Mouse (Mus musculus): Measurements from ENCODE around the gene 1700013G24Rik.

1700013G24Rik gene

DNA sequence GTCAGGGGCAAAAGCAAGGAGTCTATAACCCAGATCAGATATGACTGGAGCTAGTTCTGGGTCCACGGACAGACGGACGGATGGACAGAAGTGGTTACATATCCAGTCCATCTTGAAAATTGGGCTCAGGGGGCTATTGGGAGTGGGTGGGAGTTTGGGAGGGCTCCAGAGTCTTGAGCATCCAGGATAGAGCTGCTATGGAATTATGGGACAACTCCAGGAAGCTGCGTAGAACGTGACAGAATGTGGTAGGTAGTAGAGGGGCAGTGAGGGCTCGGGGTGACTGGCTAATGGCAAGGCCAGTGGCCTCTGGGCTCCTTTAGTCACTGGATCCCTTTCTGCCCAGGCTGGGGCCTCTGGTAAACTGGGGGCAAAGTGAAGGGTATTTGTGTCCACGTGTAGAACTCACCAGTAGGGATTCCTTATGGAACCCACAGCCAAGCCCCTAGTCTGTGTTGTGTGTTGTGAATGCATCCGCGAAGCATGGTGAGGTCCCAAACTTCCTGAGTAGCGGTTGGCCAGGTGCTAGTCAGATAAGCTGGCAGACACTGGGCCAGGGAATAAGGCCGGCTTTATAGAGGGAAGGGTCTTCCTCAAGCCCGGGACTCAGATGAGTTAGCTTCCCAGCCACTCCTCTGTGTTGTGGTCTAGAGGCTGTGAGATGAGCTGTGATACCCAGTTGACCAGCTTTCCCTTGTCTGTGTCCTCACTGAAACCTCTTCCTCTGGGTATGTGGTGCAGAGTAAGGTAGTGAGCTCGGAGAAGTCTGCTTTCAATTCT, 22.4 kb downstream of the 1700013G24Rik start:
- no peak for DNase-seq (ENCODE audit: low read depth in 1 of 2, low spot score in 2 of 2)

DNA sequence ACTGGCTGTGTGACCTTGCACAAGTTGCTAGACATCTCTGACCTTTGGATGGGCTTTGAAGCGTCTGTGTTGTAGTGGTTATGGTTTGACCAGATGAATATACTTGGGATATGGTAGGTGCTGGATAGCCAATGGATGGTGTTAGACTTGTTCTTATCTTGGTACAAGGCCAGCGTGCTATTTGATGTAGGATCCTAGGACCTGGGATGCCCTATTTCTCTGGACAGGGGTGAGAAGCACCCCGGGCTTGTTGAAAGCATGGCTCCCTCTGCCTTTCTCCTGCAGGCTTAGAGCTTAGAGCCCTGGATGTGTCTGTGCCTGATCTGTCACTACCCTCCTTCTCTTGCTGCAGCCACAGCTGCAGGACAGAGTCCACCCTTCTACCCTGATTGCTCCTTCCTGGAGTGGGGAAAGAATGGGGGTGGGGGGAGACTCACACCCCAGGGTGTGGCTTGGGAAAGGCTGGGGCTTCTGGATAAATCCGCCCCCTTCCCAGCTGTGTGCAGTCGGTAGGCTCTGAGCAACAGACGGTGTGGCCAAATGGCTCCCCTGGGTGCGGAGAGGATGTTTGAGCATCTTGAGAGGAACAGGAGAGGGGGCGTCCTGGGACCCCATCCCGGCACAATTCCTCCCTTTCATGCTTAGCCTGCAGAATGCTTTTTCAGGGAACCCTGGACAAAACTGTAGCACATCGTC, 23.1 kb downstream of the 1700013G24Rik start:
- DNase-seq (ENCODE audit: low read depth in 1 of 2, low spot score in 2 of 2), result no peak

DNA sequence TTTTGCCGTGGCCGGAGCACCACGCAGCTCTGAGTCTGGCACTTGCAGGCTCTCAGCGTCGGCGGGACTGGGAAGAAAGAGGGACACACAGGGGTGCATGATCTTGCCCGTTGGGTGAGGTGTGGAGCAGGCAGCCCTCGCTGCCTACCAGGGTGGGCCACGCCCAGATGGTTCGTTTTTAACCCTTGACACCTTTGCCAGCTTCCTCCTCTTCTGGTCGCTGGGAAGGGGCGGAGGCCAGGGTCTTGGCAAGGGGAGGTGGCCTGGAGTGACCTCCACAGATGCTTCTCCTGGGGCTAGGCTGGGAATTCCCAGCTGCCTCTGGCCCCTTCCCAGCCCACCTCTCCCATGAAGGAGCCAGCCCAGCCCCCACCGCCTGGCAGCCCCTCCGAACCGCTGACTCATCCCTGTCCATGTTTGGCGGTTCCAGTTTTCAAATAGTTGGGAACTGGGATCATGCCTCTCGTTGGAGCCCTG, 23.7 kb downstream of the 1700013G24Rik start:
- DNase-seq (ENCODE audit: low read depth in 1 of 2, low spot score in 2 of 2), result no peak

DNA sequence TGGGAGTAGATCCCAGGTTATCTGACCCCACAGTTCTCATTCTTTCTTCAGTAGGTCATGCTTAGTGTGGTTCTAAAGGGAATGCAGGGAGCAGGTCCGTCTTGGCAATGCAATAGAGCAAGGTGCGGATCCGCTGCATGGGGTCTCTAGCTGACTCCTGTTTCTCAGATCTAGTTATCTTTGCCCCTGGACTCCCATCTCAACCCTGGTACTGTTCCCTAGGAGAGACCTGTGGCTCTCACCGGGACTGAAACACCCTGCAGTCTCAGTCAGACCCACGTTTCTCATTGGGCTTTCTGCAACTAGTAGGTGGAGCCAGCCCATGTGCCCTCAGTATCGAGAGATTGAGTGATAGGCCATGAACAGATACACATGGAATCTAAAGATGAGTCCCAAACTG, 24.5 kb downstream of the 1700013G24Rik start:
- DNase-seq (ENCODE audit: low read depth in 1 of 2, low spot score in 2 of 2), result no peak

- DNase-seq (ENCODE audit: low read depth in 1 of 2, low spot score in 2 of 2), result no peak
Measured at GRCm38 (mm10) chr4:137478306-137478705, 25.2 kb downstream of the 1700013G24Rik start.

DNA sequence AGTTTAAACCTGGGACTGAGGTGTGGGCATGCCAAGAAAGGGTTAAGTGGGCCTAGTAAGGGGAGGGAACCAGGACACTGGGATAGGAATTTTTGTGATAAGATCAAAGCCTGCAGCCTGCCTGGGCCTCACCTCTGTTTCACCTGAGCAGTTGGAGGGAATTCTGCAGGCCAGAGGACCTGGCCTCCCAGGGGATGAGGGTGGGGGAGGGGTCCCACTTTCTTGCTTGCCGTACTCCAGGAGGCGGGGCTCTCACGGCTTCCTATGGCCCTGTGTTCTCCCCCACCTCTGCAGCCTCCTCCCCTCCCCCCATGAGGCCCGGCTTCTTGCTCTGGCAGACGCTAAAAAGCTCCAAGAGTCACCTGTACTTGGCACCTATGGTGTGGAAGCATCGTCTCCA, 26.7 kb downstream of the 1700013G24Rik start:
- no peak for DNase-seq (ENCODE audit: low read depth in 1 of 2, low spot score in 2 of 2)

DNA sequence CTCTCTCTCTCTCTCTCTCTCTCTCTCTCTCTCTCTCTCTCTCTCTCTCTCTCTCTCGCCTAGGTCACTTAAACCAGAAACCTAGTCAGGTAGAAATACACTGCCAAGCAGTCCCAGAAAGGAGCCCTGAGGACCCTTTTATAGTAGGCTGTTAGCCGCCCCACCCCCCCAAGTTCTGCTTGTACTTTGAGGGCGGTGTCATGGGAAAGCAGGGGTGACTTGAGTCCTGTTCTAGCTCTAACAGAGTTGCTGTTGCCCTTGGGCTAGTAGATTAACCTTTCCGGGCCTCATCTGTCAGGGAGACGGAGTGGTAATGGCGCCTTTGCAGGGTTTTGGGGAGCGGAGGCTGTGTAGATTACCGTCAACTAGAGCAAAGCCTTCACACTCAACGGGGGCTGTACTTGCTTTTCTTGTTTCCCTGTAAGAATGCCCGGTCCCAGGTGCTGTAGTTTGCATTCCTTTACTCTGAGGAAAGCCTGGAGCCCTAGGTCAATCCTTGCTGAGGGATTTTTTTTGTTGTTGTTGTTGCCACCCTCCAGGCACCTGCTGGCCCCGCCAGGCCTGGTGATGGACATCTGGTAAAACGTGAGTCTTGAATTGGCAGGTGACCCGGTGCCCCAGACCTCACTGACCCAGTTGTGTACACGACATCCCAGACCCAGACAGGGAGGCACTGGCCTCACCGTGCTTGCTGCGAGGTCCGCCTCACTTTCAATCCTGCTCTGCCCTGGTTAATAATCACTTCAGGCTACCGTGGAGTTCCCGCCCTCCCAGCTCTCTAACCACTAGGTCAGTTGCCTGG, 27.3 kb downstream of the 1700013G24Rik start:
- no peak for DNase-seq (ENCODE audit: low read depth in 1 of 2, low spot score in 2 of 2)

DNA sequence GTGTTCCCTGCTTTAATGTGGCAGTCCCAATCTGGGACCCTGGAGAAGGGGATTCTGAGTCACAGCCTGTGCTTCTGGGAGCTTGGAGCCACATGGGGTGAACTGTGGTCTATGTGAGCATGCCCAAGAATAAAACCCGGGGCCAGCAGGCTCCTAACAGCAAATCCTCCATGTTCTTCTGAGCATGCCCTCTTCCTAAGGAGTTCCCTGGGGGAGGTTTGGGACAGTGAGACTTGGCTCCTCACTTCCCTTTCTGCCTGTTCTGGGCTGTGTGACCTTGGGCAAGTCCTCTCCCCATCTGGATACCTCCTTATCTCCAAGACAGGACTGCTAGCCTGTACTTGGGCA, 27.9 kb downstream of the 1700013G24Rik start:
- DNase-seq (ENCODE audit: low read depth in 1 of 2, low spot score in 2 of 2), result no peak

- no peak for DNase-seq (ENCODE audit: low read depth in 1 of 2, low spot score in 2 of 2)
Measured at GRCm38 (mm10) chr4:137481381-137482030, 28.4 kb downstream of the 1700013G24Rik start.

- DNase-seq (ENCODE audit: low read depth in 1 of 2, low spot score in 2 of 2), result no peak
Measured at GRCm38 (mm10) chr4:137483871-137484270, 30.8 kb downstream of the 1700013G24Rik start.

GRCm38 (mm10) chr4:137484586-137484985, 31.5 kb downstream of the 1700013G24Rik start:
- DNase-seq (ENCODE audit: low read depth in 1 of 2, low spot score in 2 of 2), result no peak

- no peak for DNase-seq (ENCODE audit: low read depth in 1 of 2, low spot score in 2 of 2)
Measured at GRCm38 (mm10) chr4:137485258-137485960, 32.3 kb downstream of the 1700013G24Rik start.

DNA sequence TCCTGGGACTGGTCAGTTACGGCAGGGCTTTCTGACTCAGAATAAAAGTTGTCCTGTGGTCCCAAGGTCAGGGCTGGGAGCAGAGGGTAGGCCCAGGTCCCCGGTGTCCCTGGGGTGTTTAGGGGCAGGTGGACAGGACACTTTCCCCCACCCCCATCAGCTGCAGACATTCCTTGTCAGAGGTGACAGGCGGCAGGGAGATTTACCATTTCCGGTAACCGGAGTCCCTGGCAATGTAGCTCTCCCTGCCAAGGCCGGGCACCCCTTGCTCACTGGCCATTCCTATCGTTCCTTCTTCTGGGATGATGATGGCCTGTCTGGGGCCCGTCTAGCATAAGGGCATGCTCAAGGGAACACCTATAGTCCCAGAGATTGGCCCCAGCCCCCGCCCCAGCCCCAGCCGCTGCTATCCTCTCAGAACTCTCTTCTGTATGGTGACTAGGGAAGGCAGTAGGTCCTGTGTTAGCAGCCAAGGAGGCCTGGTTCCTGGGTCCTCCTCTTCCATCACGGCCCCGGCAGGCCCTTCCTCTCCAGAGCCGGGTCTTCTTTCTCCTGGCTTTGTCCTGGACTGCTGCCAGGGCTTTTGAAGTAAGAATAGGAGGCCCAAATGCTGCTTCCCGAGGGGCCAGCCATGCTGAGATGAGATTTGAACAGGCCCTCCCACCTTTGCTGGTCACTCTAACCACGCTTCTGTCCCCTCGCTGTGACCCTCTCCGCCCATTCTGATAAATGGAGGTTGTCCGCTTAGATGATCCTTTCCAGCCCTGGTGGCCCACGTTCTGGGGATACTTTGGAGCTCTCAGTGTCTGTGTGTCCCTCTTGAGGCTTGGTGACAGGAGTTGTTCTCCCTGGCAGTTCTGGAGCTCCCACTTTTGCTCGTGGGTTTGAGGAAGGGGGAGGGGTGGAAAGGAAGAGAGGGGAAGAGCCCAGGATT, 33.3 kb downstream of the 1700013G24Rik start:
- no peak for DNase-seq (ENCODE audit: low read depth in 1 of 2, low spot score in 2 of 2)

- no peak for DNase-seq (ENCODE audit: low read depth in 1 of 2, low spot score in 2 of 2)
Measured at GRCm38 (mm10) chr4:137487286-137488000, 34.4 kb downstream of the 1700013G24Rik start.

DNA sequence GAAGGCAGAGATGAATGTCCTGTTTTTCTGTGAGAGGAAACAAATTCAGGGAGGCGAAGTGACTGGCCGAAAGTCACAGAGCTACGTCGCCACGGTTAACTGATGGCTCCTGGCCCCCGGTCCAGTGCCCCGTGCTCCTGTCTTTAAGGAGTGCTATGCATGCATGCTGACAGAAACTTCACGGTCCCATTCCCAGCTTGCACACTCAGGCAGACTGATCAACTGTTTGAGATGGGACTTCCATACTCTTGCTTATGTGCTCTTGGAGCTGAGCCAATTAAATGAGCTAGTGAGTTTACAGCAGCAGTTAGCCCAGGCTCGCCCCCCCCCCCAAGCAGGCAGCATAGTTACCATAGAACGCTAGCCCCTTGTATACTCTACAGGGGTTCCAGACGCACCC, 35.0 kb downstream of the 1700013G24Rik start:
- no peak for DNase-seq (ENCODE audit: low read depth in 1 of 2, low spot score in 2 of 2)

DNA sequence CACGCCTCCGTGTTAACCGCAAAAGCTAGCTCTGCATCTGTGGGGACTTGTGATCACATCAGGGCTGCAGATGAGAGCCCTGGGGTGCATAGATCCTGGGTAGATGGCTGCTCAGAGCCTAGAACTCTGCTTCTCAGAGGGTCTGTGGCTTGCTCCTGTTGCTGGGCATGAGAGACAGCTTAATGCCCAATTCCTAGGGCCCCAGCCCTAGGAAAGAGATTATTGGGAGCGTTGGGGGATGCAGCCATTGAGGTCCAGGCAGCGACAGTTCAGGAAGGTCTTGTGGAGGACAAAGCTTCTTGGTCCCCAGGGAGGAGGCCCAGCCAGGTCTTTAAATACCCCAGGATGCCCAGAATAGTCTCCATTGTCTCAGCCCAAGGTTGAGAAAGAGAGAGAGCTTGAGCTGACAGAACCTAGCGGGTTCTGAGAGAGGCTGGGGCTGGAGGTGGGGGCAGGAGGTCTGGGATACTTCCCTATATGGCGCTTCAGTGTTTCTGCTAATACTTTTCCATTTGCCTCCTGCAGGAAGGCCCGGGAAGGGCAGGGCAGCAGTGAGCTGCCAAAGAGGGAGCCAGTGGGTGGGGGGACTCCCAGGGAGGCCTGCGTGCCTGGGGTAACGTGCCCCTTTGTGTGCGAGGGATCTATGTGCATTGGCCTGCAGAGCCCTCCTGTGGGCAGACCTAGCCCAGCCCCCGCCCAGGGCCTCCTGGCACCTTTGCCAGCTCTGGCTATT, 35.7 kb downstream of the 1700013G24Rik start:
- DNase-seq (ENCODE audit: low read depth in 1 of 2, low spot score in 2 of 2), result no peak

DNA sequence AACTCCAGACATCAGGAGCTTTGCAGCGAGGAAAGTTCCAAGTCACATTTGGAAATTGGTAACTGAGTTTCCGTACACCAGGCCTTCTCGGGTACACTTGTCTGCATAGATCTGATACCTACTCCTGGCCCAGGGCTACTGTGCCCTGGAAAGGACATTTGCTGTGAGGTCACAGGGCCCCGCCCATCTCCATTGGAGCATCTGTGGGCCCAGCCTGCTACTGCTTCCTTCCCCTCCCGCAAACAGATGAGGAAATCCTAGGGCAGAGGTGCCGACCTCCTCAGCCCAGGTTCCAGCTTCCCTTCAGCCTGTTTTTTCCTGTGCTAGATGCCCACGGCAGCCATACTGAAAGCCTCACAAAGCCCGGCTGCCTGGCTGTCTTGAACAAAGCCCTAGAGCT, 36.9 kb downstream of the 1700013G24Rik start:
- no peak for DNase-seq (ENCODE audit: low read depth in 1 of 2, low spot score in 2 of 2)

DNA sequence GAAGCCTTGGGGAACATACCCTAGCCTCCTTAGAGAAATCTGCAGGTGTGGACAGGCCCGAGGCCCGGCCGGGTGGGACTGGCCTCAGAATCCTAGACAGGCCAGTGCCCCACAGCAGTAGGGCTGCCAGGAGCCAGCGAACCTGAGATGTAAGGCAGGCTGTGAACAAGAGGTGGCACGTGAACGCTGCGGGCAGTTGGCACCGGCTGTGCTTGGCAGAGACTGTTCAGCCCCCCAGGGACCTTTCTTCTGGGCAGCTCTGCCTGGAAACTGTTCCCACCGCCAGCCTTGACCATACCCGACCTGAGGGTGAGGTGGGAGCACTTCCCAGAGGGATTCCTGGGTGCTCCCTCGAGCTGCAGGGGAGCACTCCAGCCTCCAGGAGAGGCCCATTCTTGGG, 39.5 kb downstream of the 1700013G24Rik start:
- no peak for DNase-seq (ENCODE audit: low read depth in 1 of 2, low spot score in 2 of 2)

Measured in monocyte, adult 2 months (primary cell).